Mouse (Mus musculus): ENCODE results near the gene Olfr310.

Gene Olfr310

DNA sequence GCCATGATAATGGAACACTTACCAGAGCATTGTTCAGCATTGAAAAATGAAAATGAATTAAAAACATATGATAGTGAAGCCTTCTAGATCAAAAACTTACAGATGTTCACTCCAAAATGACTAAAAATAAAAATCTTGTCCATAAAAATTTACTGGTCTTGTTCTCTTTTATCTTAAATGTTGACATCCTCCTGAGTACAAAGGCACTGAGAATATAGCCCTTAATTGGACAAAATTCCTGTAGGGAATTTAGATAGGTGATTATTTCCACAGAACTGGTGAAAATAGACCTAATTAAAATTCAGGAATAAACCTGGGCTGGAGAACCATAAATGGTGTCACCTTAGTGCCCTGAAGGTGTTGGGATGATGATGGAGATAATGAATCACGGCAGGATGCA is at the start of gene Olfr310:
TSS of gene Olfr310 (minus strand) at position 101 of the 400 bp plus-strand sequence.
- no peak for DNase-seq (ENCODE audit: low spot score in 2 of 2)

DNA sequence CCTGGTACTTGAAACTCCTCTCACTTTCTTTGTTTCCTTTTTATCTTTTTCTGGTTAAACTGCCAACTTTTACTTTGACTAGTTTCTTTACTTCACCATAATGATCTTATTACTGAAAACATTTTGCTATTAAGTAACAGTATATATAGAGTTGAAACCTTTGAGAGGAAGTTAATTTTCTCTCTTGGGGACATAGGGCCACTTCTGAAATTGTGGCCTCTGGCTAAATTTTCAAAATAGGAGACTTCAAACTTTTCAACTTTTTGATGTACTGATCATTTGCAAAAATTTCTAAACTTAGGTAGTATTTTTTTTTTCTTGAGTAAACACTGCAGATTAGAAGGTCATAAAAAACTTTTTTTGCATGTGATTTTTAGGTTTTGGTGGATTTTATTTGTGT is 48.6 kb upstream of the Olfr310 start, which contains the start of gene Olfr308:
TSS of gene Olfr308 (minus strand) at position 101 of the 400 bp plus-strand sequence.
- DNase-seq (ENCODE audit: low spot score in 2 of 2) = no peak

DNA sequence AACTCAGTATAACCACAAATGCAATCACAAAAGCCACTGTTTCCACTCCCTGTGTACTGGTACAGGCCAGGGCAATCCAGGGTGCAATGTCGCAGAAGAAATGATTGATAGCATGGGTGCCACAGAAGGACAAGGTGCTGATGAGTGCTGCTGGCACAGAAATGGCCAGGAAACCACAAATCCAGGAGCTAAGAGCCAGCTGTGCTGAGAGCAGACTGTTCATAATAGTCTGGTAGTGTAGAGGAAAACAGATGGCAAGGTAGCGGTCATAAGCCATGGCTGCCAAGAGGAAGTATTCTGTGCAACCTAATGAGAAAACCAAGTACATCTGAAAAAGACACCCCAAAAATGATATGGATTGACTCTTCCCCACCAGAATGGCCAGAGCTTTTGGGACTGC is 44.4 kb upstream of the Olfr310 start:
- no peak for DNase-seq (ENCODE audit: low spot score in 2 of 2)

DNA sequence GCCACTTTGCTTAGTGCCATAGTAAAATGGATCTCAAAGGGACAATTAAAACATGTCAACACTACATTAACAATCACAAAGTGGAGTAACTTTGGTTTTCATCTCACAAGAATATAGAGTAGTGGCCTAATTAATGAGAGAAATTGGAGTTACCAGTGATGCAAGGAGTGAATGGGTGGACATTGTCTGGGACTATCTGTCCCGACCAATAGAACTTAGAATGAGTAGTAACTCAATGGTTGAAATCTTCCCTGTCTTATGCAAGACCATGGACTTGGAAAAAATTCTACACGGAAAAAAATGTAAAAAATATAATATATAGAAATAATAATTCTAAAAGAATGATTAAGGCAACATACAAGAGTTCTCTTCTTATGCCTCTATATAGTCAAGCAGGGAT is 36.6 kb upstream of the Olfr310 start, which contains the start of gene Olfr309:
TSS of gene Olfr309 (minus strand) at position 101 of the 400 bp plus-strand sequence.
- DNase-seq (ENCODE audit: low spot score in 2 of 2) = no peak

DNA sequence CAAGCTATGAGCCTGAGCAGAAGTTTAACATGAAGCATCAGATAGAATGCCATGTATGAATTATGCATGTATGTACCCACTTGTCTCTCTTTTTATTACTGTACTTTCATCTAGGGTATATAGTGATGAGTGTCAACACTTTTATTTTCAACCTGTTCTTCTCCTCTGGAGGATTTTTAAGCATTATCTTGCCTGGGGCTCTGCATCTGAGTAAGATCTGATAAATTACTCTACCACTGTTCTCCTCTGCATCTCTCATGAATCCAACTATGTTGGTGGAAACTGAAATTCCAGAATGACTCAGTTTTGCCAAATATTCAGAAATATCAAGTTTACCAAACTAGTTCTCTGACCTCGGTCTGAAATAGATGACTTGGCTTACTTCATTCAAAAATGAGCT is 30.8 kb downstream of the Olfr310 start, which contains the start of gene Vmn2r76:
TSS of gene Vmn2r76 (minus strand) at position 101 of the 400 bp plus-strand sequence.
- no peak for DNase-seq (ENCODE audit: low spot score in 2 of 2)

All from left cerebral cortex, adult 9 months (tissue).